Mouse (Mus musculus) spleen, postnatal 4 days (tissue): Measurements from ENCODE around the gene Mcts1.

ENCODE experiments used
- DNase-seq, 2 experiments: peaks; one replicate each; pipeline ENCODE4 v3.0.0; 2022; ENCODE audit warnings: low spot score in 2 of 2

The Mcts1 gene

DNA sequence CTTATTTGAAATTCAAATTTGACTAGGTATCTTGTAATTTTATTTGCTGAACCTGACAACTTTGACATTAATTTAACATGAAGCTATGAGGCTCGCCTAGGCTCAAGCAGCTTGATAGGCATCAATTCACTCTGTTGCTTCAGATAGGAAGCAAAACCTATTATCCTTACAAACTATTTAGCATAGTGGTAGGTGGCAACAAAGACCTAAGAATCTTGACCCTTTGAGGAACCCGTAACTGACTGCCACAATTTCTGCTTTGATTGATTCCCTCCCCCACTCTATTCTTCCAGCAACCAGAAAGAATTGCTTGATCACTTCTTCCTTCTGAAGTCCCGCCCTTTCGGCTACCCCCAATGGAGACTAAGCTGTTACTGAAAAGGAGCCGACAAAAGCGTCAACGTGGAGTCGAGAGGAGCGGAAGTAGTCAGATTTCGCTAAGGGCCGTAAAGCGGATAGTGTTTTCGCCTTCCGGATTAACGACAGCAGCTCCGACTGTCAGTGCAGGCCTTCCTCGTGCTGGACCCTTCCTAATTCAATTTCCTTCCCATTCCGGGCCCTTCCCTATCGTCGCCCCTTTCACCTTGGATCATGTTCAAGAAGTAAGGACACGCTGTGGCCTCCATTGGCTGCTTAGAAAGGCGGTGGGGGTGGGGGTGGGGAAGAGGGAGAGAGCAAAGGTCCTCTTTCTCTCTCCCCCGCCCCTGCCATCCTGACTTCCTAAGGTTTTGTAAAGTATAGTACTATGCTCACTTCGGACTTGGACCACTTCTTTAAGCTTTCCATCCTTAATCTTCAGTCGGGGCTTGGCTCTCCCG lies at the start of gene Mcts1:
Mcts1 (plus strand) TSS at position 402 of the 818 bp plus-strand sequence.
- DNase-seq = peak; percentile 48 to 66

- DNase-seq = no peak
These were observed 47.1 kb upstream of the Mcts1 start for GRCm38 (mm10) chrX:38553255-38553654.

GRCm38 (mm10) chrX:38563941-38564541 lies 36.3 kb upstream of the Mcts1 start:
- peak; percentile 10 to 63 for DNase-seq

DNA sequence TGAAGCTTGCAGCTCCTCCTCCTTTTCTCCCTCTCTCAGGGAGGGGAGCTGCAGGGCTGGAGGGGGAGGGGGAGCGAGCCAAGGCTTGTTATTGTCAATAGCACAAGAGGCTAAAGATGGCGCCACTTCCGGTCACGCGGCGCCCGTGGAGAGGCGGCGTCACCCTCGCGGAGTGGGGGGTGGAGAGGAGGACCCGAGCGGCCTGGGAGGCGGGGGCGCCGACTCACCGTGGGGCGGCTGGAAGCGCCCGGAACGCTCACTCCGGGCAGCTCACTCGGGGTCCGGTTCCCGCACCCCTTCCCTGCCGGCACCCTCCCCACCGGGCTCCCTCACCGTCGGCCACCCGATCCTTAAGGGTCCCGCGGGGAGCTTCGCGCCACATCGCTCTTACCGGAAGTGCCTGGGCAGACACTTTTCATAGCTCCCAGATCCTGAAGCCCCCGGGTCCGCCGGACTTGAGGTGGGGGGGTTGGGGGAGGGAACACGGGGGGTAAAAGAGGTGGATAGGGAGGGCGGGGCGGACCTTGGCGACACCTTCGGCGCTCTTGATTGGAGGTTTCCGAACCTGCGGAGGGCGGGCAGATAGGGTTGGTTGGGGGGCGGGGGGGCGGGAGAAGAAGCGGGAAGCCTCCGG lies 35.7 kb upstream of the Mcts1 start:
- DNase-seq = peak; percentile 76 to 88

- DNase-seq = no peak
These were observed 35.2 kb upstream of the Mcts1 start for GRCm38 (mm10) chrX:38565176-38565542.

DNA sequence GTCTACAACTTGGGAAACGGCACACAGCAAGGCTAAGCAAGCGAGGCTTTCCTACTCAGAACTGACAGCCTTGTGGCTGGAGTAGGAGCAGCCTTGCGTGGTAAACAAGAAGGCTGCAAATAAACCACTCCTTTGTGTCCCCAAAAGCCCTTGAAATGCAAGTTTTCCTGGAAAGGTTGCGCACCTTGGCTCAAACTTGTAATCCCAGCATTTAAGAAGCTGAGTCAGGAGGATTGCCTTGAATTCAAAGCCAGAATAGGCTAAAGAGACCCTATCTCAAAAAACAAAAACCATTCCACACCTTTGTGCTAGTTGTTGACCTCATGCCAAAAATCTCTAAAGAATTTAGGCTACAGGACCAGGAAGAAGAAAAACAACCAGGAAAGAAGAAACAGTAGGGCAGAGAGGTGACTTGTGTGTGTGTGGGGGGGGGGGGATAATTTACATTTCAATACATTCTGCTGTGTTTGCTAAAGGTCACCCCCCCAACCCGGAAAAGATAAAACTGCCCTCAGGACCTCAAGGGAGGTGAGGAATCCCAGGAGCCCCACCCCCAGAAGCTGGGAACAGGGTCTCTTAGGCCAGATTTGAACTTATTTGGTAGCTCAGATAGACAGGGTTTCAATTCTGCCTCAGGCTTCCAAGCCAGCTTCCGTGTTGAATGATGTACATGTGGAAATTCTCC lies 33.7 kb upstream of the Mcts1 start:
- DNase-seq = no peak

- peak in 1 of 2 experiments; percentile 31 for DNase-seq
These were observed 24.3 kb upstream of the Mcts1 start, which contains the start of gene Cul4b for GRCm38 (mm10) chrX:38576078-38576477. Cul4b (minus strand) TSS chrX:38576196.

DNA sequence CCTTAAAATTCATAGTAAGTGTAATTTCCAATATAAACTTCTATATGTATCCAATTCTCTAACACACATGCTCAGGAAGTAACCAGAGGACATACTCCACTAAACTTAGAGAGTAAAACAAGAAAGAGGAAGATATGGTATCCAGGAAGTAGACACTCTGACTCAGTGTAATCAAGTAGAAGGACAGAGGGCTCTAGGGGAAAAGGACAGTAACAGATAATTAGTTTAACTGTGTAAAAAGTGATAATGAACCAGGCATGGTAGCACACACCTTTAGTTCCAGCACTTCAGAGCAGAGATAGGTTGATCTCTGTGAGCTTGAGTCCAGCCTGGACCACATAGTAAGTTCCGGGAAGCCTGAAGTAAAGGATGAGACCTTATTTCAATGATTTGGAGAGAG lies 19.2 kb upstream of the Mcts1 start:
- DNase-seq = no peak

- DNase-seq = no peak
These were observed 17.1 kb upstream of the Mcts1 start for GRCm38 (mm10) chrX:38583261-38583660.

DNA sequence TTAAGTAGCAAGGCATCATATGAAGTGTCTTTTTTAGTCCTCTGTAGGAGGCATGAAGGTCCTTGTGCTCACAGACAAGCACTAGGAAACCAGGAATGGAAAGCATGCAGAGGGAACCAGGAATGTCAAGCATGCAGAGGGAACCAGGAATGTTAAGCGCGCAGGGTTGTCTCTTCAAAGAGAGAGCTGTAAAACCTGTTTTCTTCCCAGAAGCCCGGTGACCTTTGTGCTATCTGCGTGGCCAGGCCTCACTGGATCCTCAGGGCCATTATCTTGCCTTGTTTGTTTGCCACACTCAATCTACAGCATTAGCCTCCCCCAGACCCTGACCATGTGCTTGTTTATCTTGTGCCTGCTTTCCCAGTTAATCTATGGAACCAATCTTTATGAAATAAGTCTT lies 10.6 kb upstream of the Mcts1 start:
- DNase-seq = no peak

- no peak for DNase-seq
These were observed 8.6 kb upstream of the Mcts1 start for GRCm38 (mm10) chrX:38591749-38592148.

DNA sequence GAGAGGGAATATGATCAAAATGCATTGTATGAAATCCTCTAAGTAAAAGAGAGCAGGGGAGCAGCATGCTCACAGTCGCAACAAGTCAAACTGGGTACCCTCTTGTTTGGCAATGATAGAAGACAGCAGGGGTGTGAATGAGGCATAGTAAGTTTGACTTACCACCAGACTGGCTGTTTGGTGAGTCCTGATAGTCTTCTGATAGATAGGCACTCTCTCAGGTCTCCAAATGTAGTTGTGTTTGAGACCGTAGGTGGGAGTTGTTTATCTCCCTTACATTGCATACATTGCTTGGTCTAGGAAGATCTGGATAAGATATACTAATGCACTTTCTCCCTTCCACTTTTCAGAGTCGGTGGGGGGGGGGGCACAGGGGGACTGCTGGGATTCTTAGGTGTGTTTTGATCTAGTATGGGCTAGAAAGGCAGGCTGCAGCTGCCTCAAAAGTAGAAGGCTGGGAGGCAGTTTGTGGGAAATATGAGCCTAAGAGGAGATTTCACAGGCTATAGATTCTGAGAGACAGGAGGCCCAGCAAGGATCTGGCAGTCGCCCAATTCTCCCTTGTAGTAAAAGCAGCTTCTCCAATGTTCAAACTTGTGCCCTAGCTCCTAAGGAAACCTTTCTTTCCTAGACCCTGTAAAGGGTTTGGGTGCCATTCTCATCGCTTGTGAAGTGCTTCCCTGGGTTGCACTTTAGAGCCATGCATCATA lies 7.0 kb upstream of the Mcts1 start:
- DNase-seq = no peak

- peak in 1 of 2 experiments; percentile 10 for DNase-seq
These were observed 604 bp downstream of the Mcts1 start for GRCm38 (mm10) chrX:38600995-38601369.

DNA sequence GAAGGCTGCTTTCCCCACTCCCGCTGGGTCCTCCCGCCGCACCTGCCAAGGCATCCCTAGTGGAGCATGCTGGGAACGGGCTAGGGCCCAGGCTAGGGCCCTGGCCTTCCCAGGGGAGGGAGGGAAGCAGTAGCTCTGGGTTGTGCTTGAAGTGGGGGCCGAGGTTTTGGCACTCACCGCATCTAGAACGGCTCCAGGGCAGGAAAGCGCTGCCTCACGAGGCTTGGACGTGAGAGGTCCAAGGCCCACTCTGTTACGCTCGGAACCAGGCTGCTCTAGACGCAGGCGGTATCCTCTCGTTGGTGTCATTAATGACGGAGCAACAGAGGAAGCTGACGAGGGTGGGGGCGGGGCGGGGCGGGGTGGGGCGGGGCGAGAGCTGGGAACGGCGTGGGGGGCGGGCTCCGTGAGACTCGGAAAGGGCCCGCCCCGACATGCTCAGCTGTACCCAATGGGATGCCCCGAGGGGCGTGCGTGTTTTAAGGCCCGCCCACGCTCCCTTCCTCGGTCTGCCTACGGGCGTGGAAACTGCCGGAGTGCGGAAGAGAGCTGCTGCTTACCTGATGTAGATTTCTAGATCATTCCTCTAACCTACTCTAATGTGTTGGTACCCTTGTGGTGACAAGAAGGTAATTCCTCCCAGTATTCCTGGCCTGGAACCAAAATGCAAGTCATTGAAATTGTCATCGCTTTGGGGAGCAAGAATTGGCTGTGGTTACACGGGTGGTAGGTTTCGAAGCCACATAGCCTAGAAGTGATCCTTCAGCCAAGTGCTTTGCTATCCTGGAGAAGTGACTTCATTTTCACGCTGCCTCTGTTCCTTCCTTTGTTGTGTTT lies 34.6 kb downstream of the Mcts1 start, which contains the start of gene C1galt1c1:
C1galt1c1 (minus strand) TSS at position 287 of the 837 bp plus-strand sequence.
- peak; percentile 89 to 93 for DNase-seq

DNA sequence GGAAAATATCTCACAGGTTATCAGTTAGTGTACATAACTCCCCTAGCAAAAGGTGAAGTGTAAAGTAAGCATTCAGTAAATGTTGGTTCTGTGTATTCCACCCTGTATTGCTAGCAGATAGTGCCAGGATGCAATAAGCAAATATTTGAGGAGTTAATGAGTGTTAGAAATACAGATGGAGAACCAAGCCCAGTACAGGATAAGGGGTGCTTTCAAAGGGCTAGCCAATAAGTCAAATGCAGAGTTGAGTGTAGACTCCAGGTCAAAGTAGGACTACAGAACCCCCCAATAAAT lies 35.2 kb downstream of the Mcts1 start:
- DNase-seq = no peak

DNA sequence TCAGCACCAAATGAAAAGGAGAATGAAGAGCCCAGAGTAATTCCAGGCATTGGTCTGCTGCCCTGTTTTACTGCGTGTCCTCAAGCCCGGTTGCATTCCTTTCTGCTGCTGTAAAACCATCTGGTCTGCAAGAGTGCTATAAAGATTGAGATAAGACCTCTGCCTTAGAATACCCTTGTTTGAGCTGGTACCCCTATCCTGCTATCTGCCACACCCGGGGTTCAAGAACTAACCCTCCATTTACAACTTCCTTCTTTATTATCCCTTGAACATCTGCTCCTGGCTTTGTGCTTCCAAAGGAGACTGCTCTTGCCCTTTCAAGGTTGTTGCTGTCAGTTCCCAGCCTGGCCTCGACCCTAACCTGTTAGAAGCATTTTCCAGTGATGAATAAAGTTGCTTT lies 41.1 kb downstream of the Mcts1 start:
- DNase-seq = no peak

- DNase-seq = no peak
These were observed 41.8 kb downstream of the Mcts1 start for GRCm38 (mm10) chrX:38642183-38642582.

- DNase-seq = no peak
These were observed 50.1 kb downstream of the Mcts1 start for GRCm38 (mm10) chrX:38650404-38651039.

GRCm38 (mm10) chrX:38651167-38651566 lies 50.8 kb downstream of the Mcts1 start:
- DNase-seq = no peak

- no peak for DNase-seq
These were observed 52.8 kb downstream of the Mcts1 start for GRCm38 (mm10) chrX:38653181-38653580.
